Mouse (Mus musculus): ENCODE measurements around the gene Glp1r.

GRCm38 (mm10) chr17:30858586-30859259 lies 42.9 kb upstream of the Glp1r start:
- TF ChIP-seq CTCF (IDR thresholded peaks at IDR 0.05; ENCODE audit: insufficient read depth, low read depth, low read length) (no peak), POLR2A (IDR thresholded peaks at IDR 0.05; ENCODE audit: insufficient read depth, low read depth, low read length) (no peak)
